Mouse (Mus musculus): ENCODE data around the gene Catsperg2. TPM values are rescaled to one million over a fixed set of nuclear protein-coding genes. Genes with fewer than 3 reads are reported as not detected.
"Not testable (repeated sequence)": the region's sequence is repeated elsewhere in the genome, so short reads cannot be mapped to it uniquely, and the experiment has no call there.

Catsperg2 gene
- polyA plus RNA-seq, 1 experiment from 2014 or later: not detected

- peak overlapping the region; percentile 63 for H3K4me2 ChIP-seq (ENCODE audit: low read length)
- 2% methylated on average over 15 of the region's 15 CpGs for WGBS
- ATAC-seq (replicated peaks; ENCODE audit: low FRiP score, low read depth) (peak; percentile 60; the same call in 1 of the 2 replicates), DNase-seq (ENCODE audit: low spot score) (peak; percentile 94)
- peaks cover 7% of the 10 kb centered on the region for H3K4me1 ChIP-seq (replicated peaks; ENCODE audit: insufficient read depth, low read length)
- H3K27ac ChIP-seq: peak overlapping the region; percentile 66
- no peak for TF ChIP-seq CTCF (IDR thresholded peaks at IDR 0.05; ENCODE audit: low read depth)
- peak overlapping the region; percentile 58 for H3K9ac ChIP-seq (ENCODE audit: low read depth, low read length)
- H3K27me3 ChIP-seq (ENCODE audit: insufficient read depth, low read length): no peaks in the 10 kb centered on the region
- H3K9me3 ChIP-seq (replicated peaks; ENCODE audit: low read length): no peaks in the 10 kb centered on the region
- H3K4me3 ChIP-seq (replicated peaks; ENCODE audit: low read depth, low read length): peak overlapping the region; percentile 68
- 0 out of 2 replicates have a peak, but pooled peaks cover 4% of the 10 kb centered on the region for H3K36me3 ChIP-seq (ENCODE audit: insufficient read depth, low read length)
These were observed 40.3 kb upstream of the Catsperg2 start for GRCm38 (mm10) chr7:29767058-29767686.

- Histone ChIP-seq H3K4me3 (replicated peaks; ENCODE audit: low read depth, low read length) (no peak overlapping the region), H3K9me3 (replicated peaks; ENCODE audit: low read length) (no peaks in the 10 kb centered on the region), H3K27me3 (ENCODE audit: insufficient read depth, low read length) (no peaks in the 10 kb centered on the region), H3K9ac (ENCODE audit: low read depth, low read length) (no peak overlapping the region), H3K36me3 (ENCODE audit: insufficient read depth, low read length) (no peaks in the 10 kb centered on the region), H3K4me1 (replicated peaks; ENCODE audit: insufficient read depth, low read length) (peaks cover 7% of the 10 kb centered on the region), H3K4me2 (ENCODE audit: low read length) (no peak overlapping the region), H3K27ac (no peak overlapping the region)
- ATAC-seq (replicated peaks; ENCODE audit: low FRiP score, low read depth) (no peak), DNase-seq (ENCODE audit: low spot score) (no peak)
- 81% methylated on average over 7 of the region's 7 CpGs for WGBS
- no peak for TF ChIP-seq CTCF (IDR thresholded peaks at IDR 0.05; ENCODE audit: low read depth)
These were observed 37.9 kb upstream of the Catsperg2 start for GRCm38 (mm10) chr7:29764702-29765101.

GRCm38 (mm10) chr7:29760476-29760875 lies 33.6 kb upstream of the Catsperg2 start:
- no peak for TF ChIP-seq CTCF (IDR thresholded peaks at IDR 0.05; ENCODE audit: low read depth)
- no peak overlapping the region for H3K4me2 ChIP-seq (ENCODE audit: low read length)
- no peaks in the 10 kb centered on the region for H3K4me1 ChIP-seq (replicated peaks; ENCODE audit: insufficient read depth, low read length)
- H3K9me3 ChIP-seq (replicated peaks; ENCODE audit: low read length): no peaks in the 10 kb centered on the region
- ATAC-seq (replicated peaks; ENCODE audit: low FRiP score, low read depth) (no peak), DNase-seq (ENCODE audit: low spot score) (no peak)
- H3K9ac ChIP-seq (ENCODE audit: low read depth, low read length): no peak overlapping the region
- H3K4me3 ChIP-seq (replicated peaks; ENCODE audit: low read depth, low read length): no peak overlapping the region
- H3K27ac ChIP-seq: no peak overlapping the region
- no peaks in the 10 kb centered on the region for H3K27me3 ChIP-seq (ENCODE audit: insufficient read depth, low read length)
- WGBS: 83% methylated on average over 5 of the region's 5 CpGs
- no peaks in the 10 kb centered on the region for H3K36me3 ChIP-seq (ENCODE audit: insufficient read depth, low read length)

GRCm38 (mm10) chr7:29742258-29742657 lies 15.4 kb upstream of the Catsperg2 start:
- H3K27me3 ChIP-seq (ENCODE audit: insufficient read depth, low read length): no peaks in the 10 kb centered on the region
- no peak overlapping the region for H3K9ac ChIP-seq (ENCODE audit: low read depth, low read length)
- no peaks in the 10 kb centered on the region for H3K4me1 ChIP-seq (replicated peaks; ENCODE audit: insufficient read depth, low read length)
- 91% methylated on average over 3 of the region's 3 CpGs for WGBS
- ATAC-seq (replicated peaks; ENCODE audit: low FRiP score, low read depth) (no peak), DNase-seq (ENCODE audit: low spot score) (no peak)
- no peak for TF ChIP-seq CTCF (IDR thresholded peaks at IDR 0.05; ENCODE audit: low read depth)
- H3K9me3 ChIP-seq (replicated peaks; ENCODE audit: low read length): no peaks in the 10 kb centered on the region
- no peaks in the 10 kb centered on the region for H3K36me3 ChIP-seq (ENCODE audit: insufficient read depth, low read length)
- H3K27ac ChIP-seq: no peak overlapping the region
- no peak overlapping the region for H3K4me3 ChIP-seq (replicated peaks; ENCODE audit: low read depth, low read length)
- H3K4me2 ChIP-seq (ENCODE audit: low read length): no peak overlapping the region

- no peak for ATAC-seq (replicated peaks; ENCODE audit: low FRiP score, low read depth)
- Histone ChIP-seq H3K4me1 (replicated peaks; ENCODE audit: insufficient read depth, low read length) (no peaks in the 10 kb centered on the region), H3K9ac (ENCODE audit: low read depth, low read length) (no peak overlapping the region), H3K27ac (no peak overlapping the region), H3K4me2 (ENCODE audit: low read length) (no peak overlapping the region), H3K9me3 (replicated peaks; ENCODE audit: low read length) (peaks cover 11% of the 10 kb centered on the region; the same call in 1 of the 2 replicates), H3K4me3 (replicated peaks; ENCODE audit: low read depth, low read length) (no peak overlapping the region), H3K27me3 (ENCODE audit: insufficient read depth, low read length) (no peaks in the 10 kb centered on the region), H3K36me3 (ENCODE audit: insufficient read depth, low read length) (no peaks in the 10 kb centered on the region)
- TF ChIP-seq CTCF (IDR thresholded peaks at IDR 0.05; ENCODE audit: low read depth): no peak; the same call in 1 of the 2 replicates
- no peak for DNase-seq (ENCODE audit: low spot score)
- WGBS: 93% methylated on average over 2 of the region's 2 CpGs
These were observed 1.2 kb upstream of the Catsperg2 start for GRCm38 (mm10) chr7:29728055-29728454.

- not testable (repeated sequence) for H3K4me2 ChIP-seq (ENCODE audit: low read length); H3K36me3 ChIP-seq (ENCODE audit: insufficient read depth, low read length); H3K27me3 ChIP-seq (ENCODE audit: insufficient read depth, low read length); H3K27ac ChIP-seq; H3K4me1 ChIP-seq (replicated peaks; ENCODE audit: insufficient read depth, low read length); H3K4me3 ChIP-seq (replicated peaks; ENCODE audit: low read depth, low read length); H3K9me3 ChIP-seq (replicated peaks; ENCODE audit: low read length); H3K9ac ChIP-seq (ENCODE audit: low read depth, low read length)
- 0 out of 2 replicates have a peak, but pooled peaks have one; percentile 29 for ATAC-seq (replicated peaks; ENCODE audit: low FRiP score, low read depth)
- peak; percentile 15 for DNase-seq (ENCODE audit: low spot score)
- WGBS: 33% methylated on average over 16 of the region's 17 CpGs
These were observed 1.2 kb downstream of the Catsperg2 start for GRCm38 (mm10) chr7:29725461-29726142.

- not testable (repeated sequence) for H3K9me3 ChIP-seq (replicated peaks; ENCODE audit: low read length); H3K27ac ChIP-seq; H3K4me2 ChIP-seq (ENCODE audit: low read length); H3K27me3 ChIP-seq (ENCODE audit: insufficient read depth, low read length); ATAC-seq (replicated peaks; ENCODE audit: low FRiP score, low read depth); H3K4me1 ChIP-seq (replicated peaks; ENCODE audit: insufficient read depth, low read length); H3K36me3 ChIP-seq (ENCODE audit: insufficient read depth, low read length); H3K4me3 ChIP-seq (replicated peaks; ENCODE audit: low read depth, low read length); H3K9ac ChIP-seq (ENCODE audit: low read depth, low read length); DNase-seq (ENCODE audit: low spot score)
- 90% methylated on average over 2 of the region's 2 CpGs for WGBS
These were observed 17.9 kb downstream of the Catsperg2 start for GRCm38 (mm10) chr7:29708891-29709290.

- H3K9ac ChIP-seq (ENCODE audit: low read depth, low read length); H3K36me3 ChIP-seq (ENCODE audit: insufficient read depth, low read length); H3K27me3 ChIP-seq (ENCODE audit: insufficient read depth, low read length); H3K27ac ChIP-seq; H3K4me2 ChIP-seq (ENCODE audit: low read length); H3K4me1 ChIP-seq (replicated peaks; ENCODE audit: insufficient read depth, low read length); DNase-seq (ENCODE audit: low spot score); ATAC-seq (replicated peaks; ENCODE audit: low FRiP score, low read depth); H3K4me3 ChIP-seq (replicated peaks; ENCODE audit: low read depth, low read length); H3K9me3 ChIP-seq (replicated peaks; ENCODE audit: low read length): not testable (repeated sequence)
- WGBS: 84% methylated on average over 3 of the region's 3 CpGs
These were observed 31.6 kb downstream of the Catsperg2 start for GRCm38 (mm10) chr7:29695231-29695630.

All from kidney, postnatal 0 days (tissue).